Mouse (Mus musculus) ES-E14 (cell line): Measurements from ENCODE around the gene Cplane1.

Experiments used
- CHD2 ChIP-seq: IDR thresholded peaks from 2 replicates; pipeline ENCODE4 v1.6.1; 2014; ENCODE audit warnings: mild to moderate bottlenecking, low read depth, low read length, inconsistent platforms
- HCFC1 ChIP-seq: IDR thresholded peaks from 2 replicates; pipeline ENCODE4 v1.6.1; 2012; ENCODE audit warnings: low read length, inconsistent platforms, borderline replicate concordance; ENCODE audit not compliant: insufficient read depth
- ZC3H11A ChIP-seq: IDR thresholded peaks from 2 replicates; pipeline ENCODE4 v1.6.1; 2012; ENCODE audit warnings: low read depth, mild to moderate bottlenecking, inconsistent platforms, low read length, borderline replicate concordance

DNA sequence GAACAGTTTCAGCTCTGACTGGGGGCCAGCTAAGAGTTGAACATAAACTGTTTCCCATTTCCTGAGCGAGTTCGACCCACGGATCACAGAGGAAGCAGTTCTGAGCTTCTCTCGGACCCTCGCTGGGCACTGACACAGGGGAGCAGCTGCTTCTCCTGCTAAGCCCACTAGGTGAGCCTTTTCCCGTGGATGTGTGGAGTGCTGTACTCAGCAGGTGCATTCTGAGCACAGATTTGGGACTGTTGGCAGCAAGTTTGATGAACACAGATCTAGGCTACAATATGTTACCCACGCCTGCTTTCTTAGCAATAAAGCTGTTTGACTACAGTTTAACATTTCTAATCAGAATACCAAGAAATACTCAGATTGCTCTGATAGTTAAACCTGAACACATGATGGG, 112.8 kb downstream of the Cplane1 start:
- no peak for TF ChIP-seq HCFC1
- no peak for TF ChIP-seq CHD2
- TF ChIP-seq ZC3H11A = no peak
